Mouse (Mus musculus): ENCODE results near the gene Olfr1475.
"Not testable (repeated sequence)": the region's sequence is repeated elsewhere in the genome, so short reads cannot be mapped to it uniquely, and the experiment has no call there.

The Olfr1475 gene

DNA sequence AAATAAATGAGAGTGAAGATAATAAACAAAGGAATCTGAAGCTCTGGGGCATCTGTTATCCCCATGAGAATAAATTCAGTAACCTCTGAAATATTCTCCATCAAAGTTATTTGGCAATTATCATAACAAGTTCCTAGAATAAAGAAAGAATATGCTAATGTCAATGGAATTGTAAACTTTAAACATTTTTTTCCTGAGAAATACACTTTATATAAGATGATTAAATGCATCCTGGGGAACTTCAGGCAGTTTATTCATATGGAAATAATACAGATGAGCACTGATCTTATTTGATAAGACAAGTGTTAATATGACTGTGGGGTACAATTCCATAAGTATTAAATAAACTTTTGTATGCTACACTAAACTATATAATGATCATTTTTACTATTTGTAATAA lies at the start of gene Olfr1475:
Gene Olfr1475 (minus strand): TSS at position 101 of the 400 bp plus-strand sequence.
- DNase-seq (ENCODE audit: low read depth) = no peak

DNA sequence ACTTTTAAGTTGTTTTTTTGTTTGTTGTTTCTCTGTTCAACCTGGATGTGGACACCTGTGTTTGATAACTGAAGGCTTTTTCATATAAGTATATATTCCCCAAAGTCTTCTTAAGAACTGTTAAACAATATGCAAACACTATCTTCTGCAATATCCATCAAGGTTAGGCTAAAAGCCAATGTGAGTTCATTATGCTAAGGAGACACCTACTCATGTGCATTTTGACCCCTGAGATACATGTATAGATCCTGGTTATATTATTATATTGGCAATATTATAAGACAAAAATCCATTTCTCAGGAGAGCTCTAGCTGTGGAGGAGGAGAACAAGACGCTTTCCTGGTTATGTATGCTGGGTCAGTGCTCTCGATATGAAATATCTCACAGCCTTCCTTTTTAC lies 47.6 kb upstream of the Olfr1475 start, which contains the start of gene Olfr1480:
Gene Olfr1480 (plus strand): TSS at position 301 of the 400 bp plus-strand sequence.
- no peak for DNase-seq (ENCODE audit: low read depth)

DNA sequence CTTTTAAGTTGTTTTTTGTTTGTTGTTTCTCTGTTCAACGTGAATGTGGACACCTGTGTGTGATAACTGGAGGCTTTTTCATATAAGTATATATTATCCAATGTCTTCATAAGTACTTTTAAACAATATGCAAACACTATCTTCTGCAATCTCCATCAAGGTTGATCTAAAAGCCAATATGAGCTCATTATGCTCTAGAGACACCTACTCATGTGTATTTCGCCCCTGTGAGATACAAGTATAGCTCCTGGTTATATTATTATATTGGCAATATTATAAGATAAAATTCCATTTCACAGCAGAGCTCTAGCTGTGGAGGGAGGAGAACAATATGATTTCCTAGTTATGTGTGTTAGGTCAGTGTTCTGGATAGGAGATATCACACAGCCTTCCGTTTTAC lies 20.2 kb upstream of the Olfr1475 start, which contains the start of gene Olfr1477:
Gene Olfr1477 (plus strand): TSS at position 301 of the 400 bp plus-strand sequence.
- DNase-seq (ENCODE audit: low read depth) = no peak

DNA sequence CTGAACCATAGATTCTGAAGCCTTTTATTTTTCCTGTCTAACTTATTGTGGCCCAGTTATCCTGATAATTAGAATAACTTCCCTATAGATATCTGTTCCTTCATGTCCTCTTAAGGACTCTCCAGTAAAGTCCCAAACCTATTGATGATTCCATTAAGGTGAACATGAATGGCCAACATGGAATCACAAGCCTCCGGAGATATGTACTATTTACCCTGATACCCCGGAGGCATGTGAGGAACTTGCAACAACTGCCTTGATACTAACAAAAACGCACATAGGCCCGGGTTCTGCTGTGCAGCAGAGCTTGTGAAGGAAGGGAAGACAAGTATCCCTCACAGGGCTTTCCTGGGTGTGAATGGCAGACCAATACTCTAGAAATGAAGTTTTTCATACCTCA lies 10.7 kb downstream of the Olfr1475 start, which contains the start of gene Olfr1474:
Gene Olfr1474 (plus strand): TSS at position 301 of the 400 bp plus-strand sequence.
- not testable (repeated sequence) for DNase-seq (ENCODE audit: low read depth)

DNA sequence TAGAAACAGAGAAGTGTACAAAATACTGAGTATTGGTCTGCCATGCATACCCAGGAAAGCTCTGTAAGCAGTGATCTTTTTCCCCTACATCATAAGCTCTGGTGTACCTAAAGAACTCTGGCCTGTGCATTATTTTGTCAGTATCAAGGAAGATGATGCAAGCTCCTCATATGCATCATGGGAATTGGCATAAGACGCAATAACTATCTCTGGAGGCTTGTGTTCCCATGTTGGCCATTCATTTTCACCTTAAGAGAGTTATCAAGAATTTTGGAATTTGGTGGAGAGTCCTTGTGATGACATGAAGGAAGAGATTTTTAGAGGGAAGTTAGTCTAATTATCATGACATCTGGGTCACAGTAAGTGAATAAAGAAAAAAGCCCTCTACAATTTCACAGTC lies 24.0 kb downstream of the Olfr1475 start, which contains the start of gene Olfr1472:
Gene Olfr1472 (minus strand): TSS at position 101 of the 400 bp plus-strand sequence.
- no peak for DNase-seq (ENCODE audit: low read depth)

DNA sequence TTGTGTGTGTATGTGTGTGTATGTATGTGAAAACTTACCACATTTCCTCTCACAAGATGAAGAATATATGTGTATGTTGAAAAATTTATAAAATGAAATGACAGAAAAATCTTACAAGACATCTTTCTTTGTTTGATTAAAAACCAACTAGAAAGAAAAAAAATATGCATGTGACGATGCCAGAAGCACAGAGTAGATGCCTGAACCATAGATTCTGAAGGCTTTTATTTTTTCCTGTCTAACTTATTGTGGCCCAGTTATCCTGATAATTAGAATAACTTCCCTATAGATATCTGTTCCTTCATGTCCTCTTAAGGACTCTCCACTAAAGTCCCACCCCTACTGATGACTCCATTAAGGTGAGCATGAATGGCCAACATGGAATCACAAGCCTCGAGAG lies 36.9 kb downstream of the Olfr1475 start, which contains the start of gene Olfr1471:
Gene Olfr1471 (plus strand): TSS at position 301 of the 400 bp plus-strand sequence.
- DNase-seq (ENCODE audit: low read depth) = not testable (repeated sequence)

Data from 416B (cell line).